Mouse (Mus musculus) thymus, postnatal 36 days (tissue): ENCODE measurements around the gene Cfb.
"Not testable (repeated sequence)": the region's sequence is repeated elsewhere in the genome, so short reads cannot be mapped to it uniquely, and the experiment has no call there.

Source experiments
- DNase-seq, 2 experiments: peaks; one replicate each; pipeline ENCODE4 v3.0.0; 2022; ENCODE audit warnings: mixed read lengths in 2 of 2

Cfb gene

GRCm38 (mm10) chr17:34836155-34836855 is 26.0 kb downstream of the Cfb start:
- DNase-seq, result no peak

GRCm38 (mm10) chr17:34830776-34831175 is 31.5 kb downstream of the Cfb start:
- DNase-seq, result not testable (repeated sequence)

GRCm38 (mm10) chr17:34814818-34815370 is 47.4 kb downstream of the Cfb start:
- no peak for DNase-seq

GRCm38 (mm10) chr17:34813747-34814146 is 48.6 kb downstream of the Cfb start:
- DNase-seq, result peak; percentile 32 to 39

- no peak for DNase-seq
Measured at GRCm38 (mm10) chr17:34811275-34811674, 51.0 kb downstream of the Cfb start.

- DNase-seq, result not testable (repeated sequence)
Measured at GRCm38 (mm10) chr17:34810811-34811210, 51.5 kb downstream of the Cfb start.

- not testable (repeated sequence) for DNase-seq
Measured at GRCm38 (mm10) chr17:34810411-34810810, 51.9 kb downstream of the Cfb start.

GRCm38 (mm10) chr17:34808599-34809205 is 53.6 kb downstream of the Cfb start:
- no peak for DNase-seq

- DNase-seq, result no peak
Measured at GRCm38 (mm10) chr17:34807176-34807575, 55.1 kb downstream of the Cfb start.
